Mouse (Mus musculus) bone marrow, adult 2 months (tissue): ENCODE measurements around the gene Foxa3.

Experiments used
- CTCF ChIP-seq: fragments of 200-500 bp; IDR thresholded peaks from 2 replicates; pipeline ENCODE4 v1.5.1; 2011; ENCODE audit warnings: low read length, control low read depth; ENCODE audit not compliant: control insufficient read depth, insufficient read depth
- POLR2A ChIP-seq: fragments of 200-500 bp; IDR thresholded peaks from 2 replicates; pipeline ENCODE4 v1.6.1; 2011; ENCODE audit warnings: low read depth, mild to moderate bottlenecking, control low read depth, low read length, borderline replicate concordance; ENCODE audit not compliant: control insufficient read depth

GRCm38 (mm10) chr7:19050172-19050571, 26.8 kb upstream of the Foxa3 start:
- TF ChIP-seq POLR2A: no peak
- no peak for TF ChIP-seq CTCF
